Mouse (Mus musculus): ENCODE measurements at regions not wholly inside any gene's neighbourhood (a gene's known extent, or its start where the extent isn't known, plus 50 kb on each side); places are given as distances from the start of the nearest gene placed in this dataset.

DNA sequence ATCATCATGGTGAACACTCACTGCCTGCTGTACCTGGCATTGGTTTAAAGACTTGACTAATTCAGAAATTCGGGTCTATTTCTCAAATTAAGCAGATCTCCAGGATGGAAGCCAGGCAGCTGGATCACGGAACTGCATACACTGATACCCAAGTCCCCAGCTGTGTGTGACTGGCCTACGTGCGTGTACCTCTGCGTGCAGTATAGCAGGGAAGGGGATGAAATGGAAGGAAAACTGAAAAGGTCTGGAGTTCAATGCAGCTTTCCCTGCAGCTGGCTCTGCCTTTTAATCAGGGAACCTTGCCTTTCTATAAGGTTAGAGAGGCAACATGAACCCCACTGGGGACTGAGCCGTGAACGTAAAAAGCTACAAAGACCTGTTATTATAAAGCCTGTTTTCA is 106.7 kb upstream of the Camk1g start:
- DNase-seq (ENCODE audit: low spot score) = no peak

DNA sequence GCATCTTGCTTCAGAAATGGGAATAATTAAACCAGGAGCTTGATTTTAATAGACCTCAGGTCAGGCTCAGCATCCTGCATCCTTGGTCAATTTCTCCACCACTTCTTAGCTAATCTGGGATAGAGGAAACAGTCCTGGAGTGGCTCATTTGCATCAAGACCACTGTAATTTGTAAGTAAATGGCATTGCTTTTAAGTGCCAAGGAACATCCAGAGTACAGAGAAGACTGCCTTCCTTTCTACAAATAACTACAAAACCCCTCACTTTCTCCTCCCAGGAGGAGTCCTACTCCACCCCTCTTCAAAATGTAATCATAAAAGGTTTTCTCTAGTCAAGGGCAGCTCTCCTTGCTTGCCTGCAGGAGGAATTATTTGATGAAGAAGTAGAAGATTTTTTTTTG is 96.2 kb upstream of the Camk1g start:
- DNase-seq (ENCODE audit: low spot score) = no peak

DNA sequence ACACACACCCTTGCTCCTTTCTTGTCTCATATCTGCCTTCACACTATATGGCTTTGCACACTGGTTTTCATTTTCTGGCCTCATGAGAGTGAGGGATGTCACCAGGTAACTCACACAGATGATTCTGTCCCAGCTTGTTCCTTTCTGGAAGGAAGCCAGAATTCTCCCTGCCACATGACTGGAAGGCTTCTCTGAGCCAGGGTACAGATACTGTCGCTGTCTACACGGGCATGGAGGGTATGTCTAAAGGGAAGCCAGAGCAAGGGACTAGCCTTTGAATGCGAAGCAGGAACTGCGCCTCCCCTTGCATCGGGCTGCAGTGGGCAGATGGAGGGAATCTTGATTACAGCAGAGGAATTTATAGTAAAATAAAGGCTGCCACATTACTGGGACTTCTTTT is 89.6 kb upstream of the Camk1g start:
- DNase-seq (ENCODE audit: low spot score) = no peak

DNA sequence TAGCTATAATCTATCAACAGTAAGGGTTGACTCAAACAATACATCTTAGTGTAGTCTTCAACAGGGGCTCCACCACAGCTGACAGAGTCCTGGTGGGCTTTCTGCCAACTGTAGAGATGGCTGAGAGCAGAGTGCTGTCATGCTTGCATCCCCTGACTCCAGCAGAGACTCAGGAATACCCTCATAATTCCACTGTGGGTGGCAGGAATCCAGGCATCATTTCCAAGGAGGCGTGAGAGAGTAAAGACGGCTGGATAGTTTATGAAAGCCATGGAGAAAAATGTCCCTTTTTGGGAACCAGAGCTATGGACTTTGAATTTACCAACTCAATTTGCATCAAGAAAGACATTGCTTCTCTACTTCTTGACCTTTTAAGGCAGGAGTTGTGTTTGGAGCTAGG is 87.8 kb upstream of the Camk1g start:
- no peak for DNase-seq (ENCODE audit: low spot score)

- DNase-seq (ENCODE audit: low spot score) = no peak
These were observed 83.6 kb upstream of the Camk1g start for GRCm38 (mm10) chr1:193453654-193454053.

GRCm38 (mm10) chr1:193451471-193452135 is 81.5 kb upstream of the Camk1g start:
- no peak for DNase-seq (ENCODE audit: low spot score)

- DNase-seq (ENCODE audit: low spot score) = no peak
These were observed 80.7 kb upstream of the Camk1g start for GRCm38 (mm10) chr1:193450814-193451213.

- DNase-seq (ENCODE audit: low spot score) = no peak
These were observed 80.1 kb upstream of the Camk1g start for GRCm38 (mm10) chr1:193450201-193450600.

DNA sequence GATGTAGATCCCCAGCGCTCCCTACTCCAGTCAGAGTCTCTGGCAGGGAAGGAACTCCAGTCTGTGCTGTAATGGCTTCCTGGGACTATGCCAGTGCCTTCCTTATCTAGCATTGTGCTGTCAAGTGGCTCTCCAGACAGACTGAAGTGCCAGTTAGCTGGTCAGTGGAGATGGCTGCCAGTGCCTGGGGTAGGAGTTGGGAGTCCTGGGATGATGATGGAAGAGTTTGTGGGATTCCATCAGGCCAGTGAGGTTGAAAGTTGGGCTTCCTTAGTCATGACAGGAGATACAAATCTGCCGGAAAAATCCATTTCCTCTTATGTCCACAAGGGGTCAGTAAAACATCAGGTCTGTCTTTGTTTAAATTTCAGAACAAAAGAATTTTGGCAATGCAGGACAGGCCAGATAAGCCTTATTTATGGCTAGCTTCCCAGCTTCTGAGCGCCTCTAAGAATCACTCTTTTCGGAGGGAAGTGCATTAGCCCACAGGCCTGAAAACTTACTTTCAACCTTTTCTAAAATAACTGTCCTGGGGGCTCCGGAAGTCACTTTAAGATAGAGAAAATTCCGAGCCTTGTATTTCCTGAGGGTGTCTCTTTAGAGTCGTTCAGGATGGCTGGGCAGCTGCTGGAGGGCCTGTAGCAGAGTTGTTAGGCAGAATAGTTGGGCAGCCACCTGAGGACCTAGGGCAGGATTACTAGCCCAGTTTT is 79.5 kb upstream of the Camk1g start:
- no peak for DNase-seq (ENCODE audit: low spot score)

GRCm38 (mm10) chr1:193448793-193449393 is 78.8 kb upstream of the Camk1g start:
- no peak for DNase-seq (ENCODE audit: low spot score)

DNA sequence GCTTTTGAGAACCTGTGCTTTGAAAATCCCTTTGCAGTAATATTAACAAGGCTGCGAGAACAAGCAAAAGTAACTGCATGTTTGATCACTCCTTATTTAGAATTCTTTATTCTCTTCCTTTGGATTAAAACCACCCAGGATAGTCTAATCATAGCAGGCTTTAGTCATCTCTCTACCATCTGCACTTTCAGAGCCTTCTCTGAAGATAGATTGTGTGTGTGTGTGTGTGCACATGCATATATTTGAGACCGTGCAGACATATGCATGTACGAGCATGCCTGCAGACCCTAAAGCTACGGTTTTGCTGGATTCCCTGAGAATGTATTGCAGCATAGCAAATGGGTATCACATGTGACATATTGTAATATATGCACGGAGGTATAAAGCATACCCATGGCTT is 77.5 kb upstream of the Camk1g start:
- DNase-seq (ENCODE audit: low spot score) = peak; percentile 41

DNA sequence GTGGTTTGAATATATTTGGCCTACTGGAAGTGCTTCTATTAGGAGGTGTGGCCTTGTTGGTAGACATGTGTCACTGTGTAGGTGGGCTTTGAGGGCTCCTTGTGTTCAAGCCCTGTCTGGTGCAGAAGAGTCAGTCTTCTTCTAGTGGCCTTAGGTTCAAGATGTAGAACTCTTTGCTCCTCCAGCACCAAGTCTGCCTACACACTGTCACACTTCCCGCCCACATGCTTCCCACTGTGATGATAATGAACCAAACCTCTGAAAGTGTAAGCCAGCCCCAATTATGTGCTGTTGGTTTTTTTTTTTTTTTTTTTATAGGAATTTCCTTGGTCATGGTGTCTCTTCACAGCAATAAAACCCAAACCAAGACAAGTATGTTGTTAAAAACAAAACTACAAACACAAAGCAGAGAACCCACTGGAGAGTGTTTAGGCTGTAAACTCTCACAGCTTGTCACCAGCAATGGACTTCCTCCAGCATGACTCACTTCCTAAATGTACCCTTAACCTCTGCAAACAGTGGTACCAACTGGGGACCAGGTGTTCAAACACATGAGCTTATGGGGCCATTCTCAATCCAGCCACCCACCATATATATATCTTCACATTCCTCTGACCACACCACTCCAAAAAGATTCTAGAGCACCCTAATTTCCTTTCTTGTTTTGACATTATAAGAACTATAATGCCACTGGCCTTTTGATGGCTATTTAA is 74.0 kb upstream of the Camk1g start:
- no peak for DNase-seq (ENCODE audit: low spot score)

DNA sequence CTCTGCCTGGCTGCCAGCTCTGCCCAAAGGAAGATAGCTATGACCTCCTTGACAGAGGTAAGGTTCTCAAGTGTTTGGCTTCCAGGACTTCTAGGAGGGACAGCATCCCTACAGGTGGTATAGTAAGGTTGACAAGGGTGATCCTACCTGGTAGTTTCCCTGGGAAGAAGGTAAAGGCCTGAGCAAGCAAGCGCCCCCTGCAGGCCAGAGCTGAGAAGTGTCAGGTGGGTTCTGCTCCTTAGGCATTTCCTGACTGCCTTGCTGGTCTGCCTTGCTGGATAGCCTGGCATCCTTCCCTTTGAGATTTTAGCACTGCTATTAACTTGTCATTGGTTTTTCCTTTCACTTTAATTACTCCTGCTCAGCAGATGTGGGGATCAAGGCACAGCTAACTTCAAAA is 70.4 kb upstream of the Camk1g start:
- no peak for DNase-seq (ENCODE audit: low spot score)

GRCm38 (mm10) chr1:193434281-193434680 is 64.2 kb upstream of the Camk1g start:
- DNase-seq (ENCODE audit: low spot score) = no peak

GRCm38 (mm10) chr1:193433493-193434021 is 63.5 kb upstream of the Camk1g start:
- no peak for DNase-seq (ENCODE audit: low spot score)

- DNase-seq (ENCODE audit: low spot score) = no peak
These were observed 60.1 kb upstream of the Camk1g start for GRCm38 (mm10) chr1:193430231-193430630.

DNA sequence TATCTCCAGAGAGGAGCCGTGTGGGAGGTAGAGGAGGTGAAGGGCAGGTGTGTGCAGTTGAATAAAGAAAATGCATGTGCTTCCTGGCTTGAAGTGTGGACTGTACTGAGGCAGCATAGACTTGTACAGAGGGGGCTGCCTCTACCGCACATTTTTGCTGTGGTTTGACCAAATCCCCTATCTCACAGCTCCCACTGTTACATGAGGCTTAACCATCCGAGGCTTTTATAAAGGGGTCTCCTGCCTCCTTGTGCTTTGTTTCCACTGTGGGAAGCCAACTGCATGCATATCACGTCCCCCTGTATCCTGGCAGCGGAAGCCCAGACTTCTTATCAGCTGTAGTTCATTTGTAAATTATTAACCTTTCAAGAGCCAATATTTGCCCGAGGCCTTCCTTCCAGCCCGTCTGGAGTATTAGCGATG is 53.6 kb upstream of the Camk1g start:
- DNase-seq (ENCODE audit: low spot score) = no peak

GRCm38 (mm10) chr1:193422886-193423285 is 52.8 kb upstream of the Camk1g start:
- no peak for DNase-seq (ENCODE audit: low spot score)

- DNase-seq (ENCODE audit: low spot score) = no peak
These were observed 51.7 kb upstream of the Camk1g start for GRCm38 (mm10) chr1:193421820-193422219.

DNA sequence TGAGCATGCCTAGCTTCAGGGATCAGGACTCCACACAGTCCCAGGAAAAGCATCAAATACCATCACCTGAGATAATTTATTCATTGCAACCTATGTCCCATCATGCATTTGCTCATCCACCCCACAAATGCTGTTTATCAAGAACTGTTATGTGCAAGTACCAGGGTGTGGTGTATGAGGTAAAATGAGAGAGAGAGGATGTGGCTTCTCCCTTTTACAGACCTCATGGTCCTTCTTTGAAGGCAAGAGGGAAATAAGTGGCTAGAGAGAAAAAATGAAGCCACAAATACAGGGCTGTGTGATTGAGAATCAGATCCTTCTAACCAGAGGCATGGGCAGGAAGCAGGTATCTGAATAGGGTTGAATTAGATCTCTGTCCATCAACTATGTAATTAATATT is 51.3 kb upstream of the Camk1g start:
- no peak for DNase-seq (ENCODE audit: low spot score)
